Mouse (Mus musculus) liver, embryonic 13.5 days (tissue): ENCODE measurements around the gene Ntn4. TPM values are rescaled to one million over a fixed set of nuclear protein-coding genes. Genes with fewer than 3 reads are reported as not detected.

Source experiments
- ATAC-seq: fragments of 200-750 bp; cut with Nextera tagmentation; 2 replicates; pipeline ENCODE4 v1.8.0; 2017; ENCODE audit warnings: low read depth, mild to moderate bottlenecking, moderate number of reproducible peaks, moderate library complexity
- DNase-seq: peaks from one replicate; pipeline ENCODE4 v3.0.0; 2022
- H3K27ac ChIP-seq: fragments of 300-500 bp; sonication (generic); 2 replicates; pipeline ENCODE4 v1.5.1; 2015; ENCODE audit warnings: moderate library complexity, mild to moderate bottlenecking, inconsistent platforms
- H3K27me3 ChIP-seq: fragments of 300-500 bp; sonication (generic); 2 replicates; pipeline ENCODE4 v1.6.1; 2015; ENCODE audit warnings: mild to moderate bottlenecking, inconsistent platforms
- H3K36me3 ChIP-seq: fragments of 300-500 bp; sonication (generic); 2 replicates; pipeline ENCODE4 v1.6.1; 2015; ENCODE audit warnings: mild to moderate bottlenecking, inconsistent platforms
- H3K4me1 ChIP-seq: fragments of 300-500 bp; sonication (generic); replicated peaks from 2 replicates; pipeline ENCODE4 v1.6.1; 2015; ENCODE audit warnings: inconsistent platforms
- H3K4me2 ChIP-seq: fragments of 300-500 bp; sonication (generic); 2 replicates; pipeline ENCODE4 v1.6.1; 2015; ENCODE audit warnings: inconsistent platforms, mild to moderate bottlenecking, moderate library complexity
- H3K4me3 ChIP-seq: fragments of 300-500 bp; sonication (generic); replicated peaks from 2 replicates; pipeline ENCODE4 v1.5.1; 2015; ENCODE audit warnings: mild to moderate bottlenecking, inconsistent platforms
- H3K9ac ChIP-seq: fragments of 300-500 bp; sonication (generic); 2 replicates; pipeline ENCODE4 v1.6.1; 2015; ENCODE audit warnings: mild to moderate bottlenecking, inconsistent platforms
- H3K9me3 ChIP-seq: fragments of 300-500 bp; sonication (generic); replicated peaks from 2 replicates; pipeline ENCODE4 v1.6.1; 2016; ENCODE audit warnings: inconsistent platforms
- WGBS: fragments of 180-500 bp; shearing (Covaris S2); methylation state at CpG from one replicate; pipeline ENCODE4 v1.1.7; 2015; ENCODE audit not compliant: insufficient replicate concordance; 5-methylcytosine and 5-hydroxymethylcytosine counted together
- polyA plus RNA-seq: library from polyadenylated mRNA; unstranded; fragments of >200 nt; fragmentation: Nextera tagmentation; extraction: Ambion mirVana; gene quantifications from 2 replicates; pipeline ENCODE4 v1.2.1, GENCODE M21; 2015

The Ntn4 gene
- polyA plus RNA-seq, 1 experiment from 2014 or later: 0.20 TPM

- Histone ChIP-seq H3K9me3 (no peaks in the 10 kb centered on the region), H3K4me2 (no peak overlapping the region), H3K4me3 (no peak overlapping the region), H3K36me3 (no peaks in the 10 kb centered on the region), H3K27ac (no peak overlapping the region), H3K4me1 (no peaks in the 10 kb centered on the region), H3K9ac (no peak overlapping the region), H3K27me3 (no peaks in the 10 kb centered on the region)
- DNase-seq (no peak), ATAC-seq (no peak)
- 76% methylated on average over 5 of the region's 5 CpGs for WGBS
These were observed 125.7 kb downstream of the Ntn4 start for GRCm38 (mm10) chr10:93766221-93766620.

- 61% methylated on average over 5 of the region's 5 CpGs for WGBS
- no peak for DNase-seq
- no peak for ATAC-seq
These were observed 126.8 kb downstream of the Ntn4 start for GRCm38 (mm10) chr10:93767245-93767644.

DNA sequence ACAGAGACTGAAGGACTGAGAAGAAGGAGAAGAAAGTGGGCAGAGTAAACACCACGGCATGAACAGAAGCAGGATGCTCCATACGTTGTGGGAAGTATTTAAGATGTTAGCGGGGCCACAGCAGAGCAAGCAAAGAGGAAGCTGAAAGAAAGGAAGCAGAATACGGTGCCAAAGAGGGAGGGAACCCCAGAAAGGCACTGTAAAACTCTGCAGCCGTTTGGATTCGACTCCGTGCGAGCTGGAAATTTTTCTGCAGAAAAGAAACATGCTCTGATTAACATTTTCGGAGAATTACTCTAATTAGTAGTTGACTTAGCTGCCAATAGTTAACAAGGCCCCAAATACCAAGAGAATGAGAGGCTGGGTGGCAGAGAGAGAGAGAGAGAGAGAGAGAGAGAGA lies 127.7 kb downstream of the Ntn4 start:
- Histone ChIP-seq H3K9ac (no peak overlapping the region), H3K27ac (no peak overlapping the region), H3K4me3 (no peak overlapping the region), H3K9me3 (no peaks in the 10 kb centered on the region), H3K4me2 (no peak overlapping the region), H3K4me1 (no peaks in the 10 kb centered on the region), H3K36me3 (no peaks in the 10 kb centered on the region), H3K27me3 (no peaks in the 10 kb centered on the region)
- DNase-seq: no peak
- 19% methylated on average over 9 of the region's 9 CpGs for WGBS
- no peak for ATAC-seq

More at GRCm38 (mm10) chr10:93767245-93767644, 126.8 kb downstream of the Ntn4 start:
- H3K27ac ChIP-seq: no peak overlapping the region
- H3K27me3 ChIP-seq: no peaks in the 10 kb centered on the region
- H3K4me2 ChIP-seq: no peak overlapping the region
- no peaks in the 10 kb centered on the region for H3K36me3 ChIP-seq
- H3K4me3 ChIP-seq: no peak overlapping the region
- no peak overlapping the region for H3K9ac ChIP-seq
- no peaks in the 10 kb centered on the region for H3K4me1 ChIP-seq
- no peaks in the 10 kb centered on the region for H3K9me3 ChIP-seq

GRCm38 (mm10) chr10:93771931-93772465 lies 131.5 kb downstream of the Ntn4 start:
- Histone ChIP-seq H3K36me3 (no peaks in the 10 kb centered on the region), H3K4me3 (no peak overlapping the region), H3K4me1 (no peaks in the 10 kb centered on the region), H3K9me3 (no peaks in the 10 kb centered on the region), H3K27ac (no peak overlapping the region), H3K9ac (no peak overlapping the region), H3K27me3 (no peaks in the 10 kb centered on the region), H3K4me2 (no peak overlapping the region)
- 61% methylated on average over 9 of the region's 9 CpGs for WGBS
- ATAC-seq (no peak), DNase-seq (no peak)

- Histone ChIP-seq H3K27ac (no peak overlapping the region), H3K4me3 (no peak overlapping the region), H3K36me3 (no peaks in the 10 kb centered on the region), H3K27me3 (no peaks in the 10 kb centered on the region), H3K4me1 (no peaks in the 10 kb centered on the region), H3K4me2 (no peak overlapping the region), H3K9ac (no peak overlapping the region), H3K9me3 (no peaks in the 10 kb centered on the region)
- ATAC-seq (no peak), DNase-seq (no peak)
- WGBS: 73% methylated on average over 3 of the region's 3 CpGs
These were observed 132.0 kb downstream of the Ntn4 start for GRCm38 (mm10) chr10:93772492-93772891.

DNA sequence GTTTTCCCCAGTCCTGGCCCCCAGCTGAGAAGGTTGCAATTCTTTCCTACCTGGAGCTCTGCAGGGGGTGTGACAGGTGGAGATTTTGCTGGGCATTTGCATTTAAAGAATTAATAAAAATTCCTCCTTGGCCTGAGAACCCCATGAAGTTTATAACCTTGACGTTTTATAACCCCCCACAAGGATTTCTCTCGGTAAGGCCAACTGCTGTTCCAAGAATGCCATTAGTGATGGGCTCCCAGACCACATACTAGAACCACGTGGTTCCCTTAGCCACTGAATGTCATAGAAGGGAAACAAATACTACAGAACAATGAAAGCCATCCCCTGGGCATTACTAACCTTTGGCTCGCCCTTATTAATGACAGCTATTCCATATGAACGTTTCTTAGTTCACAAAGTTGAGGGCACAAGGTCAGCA lies 136.3 kb downstream of the Ntn4 start:
- H3K27me3 ChIP-seq: no peaks in the 10 kb centered on the region
- H3K9ac ChIP-seq: no peak overlapping the region
- ATAC-seq (no peak), DNase-seq (no peak)
- WGBS: 28% methylated on average over 5 of the region's 5 CpGs
- no peaks in the 10 kb centered on the region for H3K36me3 ChIP-seq
- no peaks in the 10 kb centered on the region for H3K4me1 ChIP-seq
- H3K4me3 ChIP-seq: no peak overlapping the region
- H3K27ac ChIP-seq: no peak overlapping the region
- H3K9me3 ChIP-seq: no peaks in the 10 kb centered on the region
- no peak overlapping the region for H3K4me2 ChIP-seq

DNA sequence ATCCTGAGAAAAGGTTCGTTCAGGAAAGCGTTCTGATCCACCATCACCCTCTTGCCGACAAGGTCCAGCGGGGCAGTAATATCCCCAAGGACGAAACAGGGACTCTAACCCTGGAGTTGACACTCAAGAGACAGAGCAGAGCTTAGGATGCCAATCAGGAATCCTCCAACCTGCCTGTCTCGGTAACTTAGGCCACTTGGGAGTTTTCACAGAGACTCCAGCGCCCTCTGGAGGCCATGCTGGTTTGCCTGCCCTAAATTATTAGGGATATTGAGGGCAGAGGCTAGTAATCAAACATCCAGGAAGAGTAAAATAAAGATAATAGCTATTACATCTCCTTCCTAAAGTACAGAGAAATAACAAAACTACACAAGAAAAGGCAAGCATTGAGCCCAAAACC lies 136.9 kb downstream of the Ntn4 start:
- no peak overlapping the region for H3K27ac ChIP-seq

DNA sequence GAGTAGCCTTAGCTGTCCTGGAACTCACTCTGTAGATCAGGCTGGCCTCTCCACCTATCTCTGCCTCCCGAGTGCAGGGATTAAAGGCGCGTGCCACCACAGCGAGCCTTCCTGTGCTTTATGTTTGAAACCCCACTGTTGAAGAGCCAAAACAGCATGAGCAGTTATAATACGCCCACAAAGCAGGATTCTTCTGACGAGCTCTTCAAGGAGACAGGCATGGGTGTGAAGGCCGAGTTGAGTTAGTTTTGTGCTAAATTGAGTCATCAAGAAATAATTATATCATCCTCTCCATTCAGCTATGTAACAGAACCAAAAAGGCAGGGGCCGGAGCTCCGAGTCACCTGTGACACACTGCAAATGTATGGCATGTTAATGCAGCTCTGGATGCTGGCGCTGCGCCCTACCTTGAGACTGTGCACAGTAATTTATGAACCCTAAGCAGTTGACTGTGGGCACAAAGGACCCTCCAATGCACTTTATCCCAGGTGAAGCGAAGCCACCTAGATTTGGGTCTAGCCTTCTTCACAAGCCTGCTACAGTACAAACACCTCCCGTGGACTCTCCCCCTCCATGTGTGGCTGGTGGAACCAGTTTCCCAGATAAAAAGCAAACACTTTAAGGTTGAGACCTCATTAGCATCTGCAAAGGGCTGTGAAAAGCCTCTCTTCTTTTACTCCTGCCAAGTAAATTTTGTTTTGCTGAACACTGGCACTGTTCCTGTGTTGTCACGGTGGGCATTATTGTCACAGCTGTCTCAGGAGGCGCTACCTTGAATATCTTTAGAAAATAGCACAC lies 142.9 kb downstream of the Ntn4 start:
- no peak for DNase-seq
- WGBS: 68% methylated on average over 15 of the region's 15 CpGs

More for the DNA sequence above, 136.9 kb downstream of the Ntn4 start:
- Histone ChIP-seq H3K9ac (no peak overlapping the region), H3K27me3 (no peaks in the 10 kb centered on the region), H3K4me3 (no peak overlapping the region), H3K4me1 (no peaks in the 10 kb centered on the region), H3K4me2 (no peak overlapping the region), H3K36me3 (no peaks in the 10 kb centered on the region), H3K9me3 (no peaks in the 10 kb centered on the region)
- DNase-seq (no peak), ATAC-seq (no peak)
- WGBS: 48% methylated on average over 7 of the region's 7 CpGs

More for the DNA sequence above, 142.9 kb downstream of the Ntn4 start:
- Histone ChIP-seq H3K36me3 (no peaks in the 10 kb centered on the region), H3K4me2 (no peak overlapping the region), H3K27me3 (no peaks in the 10 kb centered on the region), H3K4me3 (no peak overlapping the region), H3K27ac (no peak overlapping the region), H3K9ac (no peak overlapping the region), H3K4me1 (no peaks in the 10 kb centered on the region), H3K9me3 (no peaks in the 10 kb centered on the region)
- no peak for ATAC-seq

Other genes starting within 250 kb of the Ntn4 start
- 82.8 and 94.8 TPM in 2 replicates for gene Lta4h, start 187.3 kb upstream of the Ntn4 start, polyA plus RNA-seq
- 2.2 and 2.6 TPM in 2 replicates for gene Hal, start 151.9 kb upstream of the Ntn4 start, polyA plus RNA-seq
- gene Amdhd1, start 100.6 kb upstream of the Ntn4 start, polyA plus RNA-seq: 8.3 and 9.7 TPM in 2 replicates
- gene Ccdc38, start 100.0 kb upstream of the Ntn4 start, polyA plus RNA-seq: 0.14 and 0.20 TPM in 2 replicates
- 95.6 and 101 TPM in 2 replicates for gene Snrpf, start 51.0 kb upstream of the Ntn4 start, polyA plus RNA-seq
- 2.4 and 2.7 TPM in 2 replicates for gene Usp44, start 190.9 kb downstream of the Ntn4 start, polyA plus RNA-seq